Mouse (Mus musculus) E14TG2a.4 (cell line): ENCODE measurements around the gene Eif3a.

Experiments
- CTCF ChIP-seq: conservative IDR thresholded peaks from 2 replicates; pipeline ENCODE4 v1.5.1; 2014; ENCODE audit warnings: low read length
- NANOG ChIP-seq: IDR thresholded peaks from 2 replicates; pipeline ENCODE4 v1.6.1; 2014; ENCODE audit warnings: borderline replicate concordance, low read length, mixed read lengths
- POU5F1 ChIP-seq: IDR thresholded peaks from 2 replicates; pipeline ENCODE4 v1.6.1; 2014; ENCODE audit warnings: low read length, borderline replicate concordance

GRCm38 (mm10) chr19:60793170-60793707, 2.8 kb upstream of the Eif3a start:
- TF ChIP-seq CTCF (no peak), POU5F1 (no peak), NANOG (no peak)
